Mouse (Mus musculus): Measurements from ENCODE around the gene Olfr452.

DNA sequence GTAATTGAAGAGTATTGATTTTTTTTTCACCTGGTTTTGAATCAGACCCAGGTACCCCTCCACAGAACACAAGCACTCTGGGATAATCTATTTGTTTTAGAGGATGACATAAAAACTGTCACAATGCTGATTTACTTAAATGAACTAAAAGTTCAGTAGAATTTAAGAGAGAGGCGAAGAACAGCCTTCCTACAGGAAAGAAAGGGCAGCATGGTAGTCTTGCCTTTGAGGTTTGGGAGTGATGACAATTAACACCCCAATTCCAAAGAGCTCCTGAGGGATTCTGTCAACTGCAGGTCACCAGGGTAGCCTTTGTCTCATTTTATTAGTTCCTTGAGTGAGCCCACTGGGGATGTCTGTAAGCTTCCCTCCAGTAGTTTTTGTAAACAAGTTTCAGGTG, 28.8 kb upstream of the Olfr452 start, which contains the start of gene Olfr38:
- TF ChIP-seq CTCF (IDR thresholded peaks at IDR 0.05; ENCODE audit: extremely low read depth, insufficient read depth, insufficient read length, insufficient replicate concordance): no peak
- TF ChIP-seq POLR2A (IDR thresholded peaks at IDR 0.05; ENCODE audit: low read depth, low read length): no peak
